Mouse (Mus musculus) CH12.LX (cell line): ENCODE results near the gene Fam241b. TPM values are rescaled to one million over a fixed set of nuclear protein-coding genes. Genes with fewer than 3 reads are reported as not detected.

Experiments used
- DNase-seq: peaks from one replicate; pipeline ENCODE4 v3.0.0-alpha.2; 2013; ENCODE audit errors: extremely low read depth
- H3K27ac ChIP-seq: 2 replicates; pipeline ENCODE4 v1.5.1; 2012; ENCODE audit warnings: low read depth, mild to moderate bottlenecking, control low read depth, moderate library complexity; ENCODE audit not compliant: insufficient read depth
- H3K27me3 ChIP-seq: replicated peaks from 2 replicates; pipeline ENCODE3; 2012; ENCODE audit warnings: inconsistent platforms
- H3K36me3 ChIP-seq, 2 experiments: replicated peaks in 1 of 2; 2 replicates each; pipeline versions ENCODE3 to v1.6.1; 2012; ENCODE audit warnings: inconsistent platforms in 1 of 2, low read length in 1 of 2, mild to moderate bottlenecking in 1 of 2, mixed read lengths in 1 of 2, moderate library complexity in 1 of 2; ENCODE audit not compliant: control insufficient read depth in 1 of 2, insufficient read depth in 1 of 2
- H3K4me1 ChIP-seq, 2 experiments: 2 replicates each; pipeline ENCODE4 v1.6.1; 2012; ENCODE audit warnings: inconsistent platforms in 1 of 2, moderate library complexity in 1 of 2; ENCODE audit not compliant: insufficient read depth in 2 of 2, control insufficient read depth in 1 of 2
- H3K4me2 ChIP-seq: 2 replicates; pipeline ENCODE4 v1.6.1; 2012; ENCODE audit warnings: low read depth, mild to moderate bottlenecking, control low read depth; ENCODE audit not compliant: poor library complexity, insufficient read depth, severe bottlenecking
- H3K4me3 ChIP-seq, 3 experiments: fragments of 150-350 bp in 1 of 3; sonication (generic) in 1 of 3; replicated peaks in 1 of 3; 2 replicates each; pipeline versions ENCODE3 to v1.5.1; 2011 to 2012; ENCODE audit warnings: low read depth in 2 of 3, low read length in 2 of 3, mild to moderate bottlenecking in 2 of 3, moderate library complexity in 2 of 3, control low read depth in 1 of 3, improper control_type of control experiment in 1 of 3, inconsistent platforms in 1 of 3, mixed read lengths in 1 of 3; ENCODE audit not compliant: poor library complexity in 1 of 3
- H3K79me2 ChIP-seq: replicated peaks from 2 replicates; pipeline ENCODE4 v1.6.1; 2012; ENCODE audit warnings: mild to moderate bottlenecking, moderate library complexity; ENCODE audit not compliant: control insufficient read depth, poor library complexity, insufficient read depth, severe bottlenecking; ENCODE audit errors: extremely low read depth
- H3K9ac ChIP-seq: 2 replicates; pipeline ENCODE4 v1.6.1; 2012; ENCODE audit warnings: low read depth, mild to moderate bottlenecking, control low read depth, moderate library complexity; ENCODE audit not compliant: insufficient read depth
- H3K9me3 ChIP-seq: replicated peaks from 2 replicates; pipeline ENCODE3; 2012; ENCODE audit warnings: low read length, inconsistent platforms, mixed read lengths
- BHLHE40 ChIP-seq: IDR thresholded peaks from 2 replicates; pipeline ENCODE4 v1.6.1; 2011; ENCODE audit warnings: mild to moderate bottlenecking, low read depth, low read length, improper control_type of control experiment
- CHD2 ChIP-seq: IDR thresholded peaks from 2 replicates; pipeline ENCODE4 v1.6.1; 2011; ENCODE audit warnings: low read length, improper control_type of control experiment
- CTCF ChIP-seq, 2 experiments: IDR thresholded peaks in 1 of 2; conservative IDR thresholded peaks in 1 of 2; 2 replicates each; pipeline ENCODE4 v1.5.1; 2011 to 2012; ENCODE audit warnings: low read depth in 2 of 2, low read length in 2 of 2, improper control_type of control experiment in 1 of 2, inconsistent platforms in 1 of 2, mild to moderate bottlenecking in 1 of 2, moderate library complexity in 1 of 2
- E2F4 ChIP-seq: IDR thresholded peaks from 2 replicates; pipeline ENCODE4 v1.6.1; 2011; ENCODE audit warnings: low read depth, low read length, improper control_type of control experiment; ENCODE audit not compliant: insufficient replicate concordance
- ELF1 ChIP-seq: IDR thresholded peaks from 2 replicates; pipeline ENCODE4 v1.6.1; 2014; ENCODE audit warnings: low read depth, mild to moderate bottlenecking, inconsistent platforms, low read length, improper control_type of control experiment
- ETS1 ChIP-seq: conservative IDR thresholded peaks from 2 replicates; pipeline ENCODE4 v1.6.1; 2012; ENCODE audit warnings: low read depth, mild to moderate bottlenecking, inconsistent platforms, low read length, improper control_type of control experiment, moderate library complexity
- IRF4 ChIP-seq: IDR thresholded peaks from 2 replicates; pipeline ENCODE4 v1.6.1; 2014; ENCODE audit warnings: low read depth, mild to moderate bottlenecking, inconsistent platforms, low read length, improper control_type of control experiment
- JUND ChIP-seq: conservative IDR thresholded peaks from 2 replicates; pipeline ENCODE4 v1.6.1; 2011; ENCODE audit warnings: low read depth, low read length, improper control_type of control experiment
- MAFK ChIP-seq: IDR thresholded peaks from 2 replicates; pipeline ENCODE4 v1.6.1; 2011; ENCODE audit warnings: low read length, improper control_type of control experiment; ENCODE audit not compliant: insufficient replicate concordance
- MAX ChIP-seq: IDR thresholded peaks from 2 replicates; pipeline ENCODE4 v1.6.1; 2011; ENCODE audit warnings: low read length, improper control_type of control experiment
- MAZ ChIP-seq: IDR thresholded peaks from 2 replicates; pipeline ENCODE4 v1.6.1; 2012; ENCODE audit warnings: low read depth, mild to moderate bottlenecking, inconsistent platforms, low read length, improper control_type of control experiment, moderate library complexity
- MEF2A ChIP-seq: IDR thresholded peaks from 2 replicates; pipeline ENCODE4 v1.6.1; 2014; ENCODE audit warnings: low read depth, mild to moderate bottlenecking, inconsistent platforms, low read length, improper control_type of control experiment, borderline replicate concordance
- MYC ChIP-seq: IDR thresholded peaks from 2 replicates; pipeline ENCODE4 v1.6.1; 2011; ENCODE audit warnings: low read depth, mild to moderate bottlenecking, improper control_type of control experiment, low read length
- NELFE ChIP-seq: IDR thresholded peaks from 2 replicates; pipeline ENCODE4 v1.6.1; 2011; ENCODE audit warnings: low read depth, low read length, improper control_type of control experiment
- POLR2A ChIP-seq: IDR thresholded peaks from 2 replicates; pipeline ENCODE4 v1.6.1; 2011; ENCODE audit warnings: low read depth, mild to moderate bottlenecking, improper control_type of control experiment, low read length
- SIN3A ChIP-seq: IDR thresholded peaks from 2 replicates; pipeline ENCODE4 v1.6.1; 2012; ENCODE audit warnings: low read length, improper control_type of control experiment, inconsistent platforms
- UBTF ChIP-seq: IDR thresholded peaks from 2 replicates; pipeline ENCODE4 v1.6.1; 2012; ENCODE audit warnings: low read depth, mild to moderate bottlenecking, inconsistent platforms, low read length, improper control_type of control experiment, moderate library complexity
- USF1 ChIP-seq: IDR thresholded peaks from 2 replicates; pipeline ENCODE4 v1.6.1; 2014; ENCODE audit warnings: low read depth, mild to moderate bottlenecking, inconsistent platforms, low read length, improper control_type of control experiment
- USF2 ChIP-seq: conservative IDR thresholded peaks from 2 replicates; pipeline ENCODE4 v1.6.1; 2011; ENCODE audit warnings: low read depth, low read length, improper control_type of control experiment
- dilution Hi-C: fragments of 300-500 bp; cut with MboI; formaldehyde crosslinking; loops from 2 replicates; pipeline ENCODE4 v1.14.3; 2020; ENCODE audit warnings: low sequenced_read_pairs; ENCODE audit not compliant: extremely low pct_unique_long_range_greater_than_20kb, extremely low pct_ligation_motif_present
- in situ Hi-C: fragments of 300-500 bp; cut with MboI; formaldehyde crosslinking; loops from 3 replicates; pipeline ENCODE4 v1.14.3; 2019; ENCODE audit warnings: low sequenced_read_pairs, low pct_ligation_motif_present, low pct_unique_long_range_greater_than_20kb, mixed read lengths
- polyA plus RNA-seq: library from polyadenylated mRNA; unstranded; fragments of >175 nt; gene quantifications from 2 replicates; pipeline ENCODE4 v1.2.1, GENCODE M21; 2012; ENCODE audit warnings: low read depth; ENCODE audit not compliant: insufficient read length
- total RNA-seq, 2 experiments: library from RNA; depleted of rRNA; stranded (reverse); fragments of 300-350 nt in 1 of 2; fragments of >200 nt in 1 of 2; gene quantifications; 2 replicates each; pipeline ENCODE4 v1.2.3; 2012 to 2014

Gene Fam241b
- total and polyA plus RNA-seq, 3 experiments: 0.38 TPM; not detected in 2

GRCm38 (mm10) chr10:62070636-62071035, 73.1 kb downstream of the Fam241b start:
- H3K9ac ChIP-seq: no peak overlapping the region
- H3K4me3 ChIP-seq: no peak overlapping the region
- dilution Hi-C loops: no loop called here
- no peaks in the 10 kb centered on the region for H3K36me3 ChIP-seq
- H3K9me3 ChIP-seq: no peaks in the 10 kb centered on the region
- TF ChIP-seq UBTF (no peak), MEF2A (no peak), MYC (no peak), NELFE (no peak), MAX (no peak), MAFK (no peak), SIN3A (no peak), USF2 (no peak), POLR2A (no peak), ELF1 (no peak), E2F4 (no peak), ETS1 (no peak), IRF4 (no peak), MAZ (no peak), JUND (no peak), BHLHE40 (no peak)
- H3K27me3 ChIP-seq: peaks cover 44% of the 10 kb centered on the region
- no peak overlapping the region for H3K4me2 ChIP-seq
- H3K79me2 ChIP-seq: no peaks in the 10 kb centered on the region
- H3K4me1 ChIP-seq: peaks cover 7 to 9% of the 10 kb centered on the region in 2 experiments
- no peak overlapping the region for H3K27ac ChIP-seq
- in situ Hi-C loops: no loop called here
- no peak for DNase-seq

- TF ChIP-seq CHD2 (no peak), NELFE (no peak), MYC (no peak), CTCF (conservative IDR thresholded peaks at IDR 0.05 in 1 of 2, IDR thresholded peaks at IDR 0.05 in 1 of 2; ENCODE audit: low read depth in 2 of 2, low read length in 2 of 2) (no peak), USF1 (no peak), SIN3A (no peak)
- TF ChIP-seq, all 38 proteins: peak for 0
- in situ Hi-C loops: loop anchor here (5.0 kb wide), 1 partner anchor 32 kb away; no protein-coding TSS in a partner anchor
- Histone ChIP-seq H3K9ac (no peak overlapping the region), H3K4me3 (no peak overlapping the region), H3K9me3 (no peaks in the 10 kb centered on the region), H3K27ac (no peak overlapping the region), H3K4me1 (peaks cover 7 to 10% of the 10 kb centered on the region in 2 experiments), H3K4me2 (no peak overlapping the region), H3K36me3 (no peaks in the 10 kb centered on the region), H3K27me3 (peaks cover 37% of the 10 kb centered on the region), H3K79me2 (no peaks in the 10 kb centered on the region)
- dilution Hi-C loops: no loop called here
- no peak for DNase-seq
Measured at GRCm38 (mm10) chr10:62069946-62070345, 73.8 kb downstream of the Fam241b start.
